Mouse (Mus musculus): ENCODE data around the gene Gm5141. TPM values are rescaled to one million over a fixed set of nuclear protein-coding genes. Genes with fewer than 3 reads are reported as not detected.
"Not testable (repeated sequence)": the region's sequence is repeated elsewhere in the genome, so short reads cannot be mapped to it uniquely, and the experiment has no call there.

The Gm5141 gene
- total RNA-seq (2014; fragmentation: Nextera tagmentation) (2.2 and 3.2 TPM in 2 replicates), total RNA-seq (2017) (0.75 and 2.4 TPM in 2 replicates)

- peak; percentile 100 for ATAC-seq (replicated peaks; ENCODE audit: low FRiP score, low TSS enrichment, poor library complexity, severe bottlenecking)
Observed at GRCm38 (mm10) chr13:62785199-62786134, at the start of gene Gm5141. Gene Gm5141, minus strand, starts transcription at chr13:62785808.

GRCm38 (mm10) chr13:62833341-62833740 is 47.7 kb upstream of the Gm5141 start:
- no peak for ATAC-seq (replicated peaks; ENCODE audit: low FRiP score, low TSS enrichment, poor library complexity, severe bottlenecking)

- no peak for ATAC-seq (replicated peaks; ENCODE audit: low FRiP score, low TSS enrichment, poor library complexity, severe bottlenecking)
Observed at GRCm38 (mm10) chr13:62832239-62832638, 46.6 kb upstream of the Gm5141 start.

GRCm38 (mm10) chr13:62815705-62816104 is 30.1 kb upstream of the Gm5141 start:
- ATAC-seq (replicated peaks; ENCODE audit: low FRiP score, low TSS enrichment, poor library complexity, severe bottlenecking), result not testable (repeated sequence)

GRCm38 (mm10) chr13:62812713-62813112 is 27.1 kb upstream of the Gm5141 start:
- ATAC-seq (replicated peaks; ENCODE audit: low FRiP score, low TSS enrichment, poor library complexity, severe bottlenecking), result no peak

GRCm38 (mm10) chr13:62807981-62808380 is 22.4 kb upstream of the Gm5141 start:
- not testable (repeated sequence) for ATAC-seq (replicated peaks; ENCODE audit: low FRiP score, low TSS enrichment, poor library complexity, severe bottlenecking)

GRCm38 (mm10) chr13:62786135-62786493 is 506 bp upstream of the Gm5141 start:
- not testable (repeated sequence) for ATAC-seq (replicated peaks; ENCODE audit: low FRiP score, low TSS enrichment, poor library complexity, severe bottlenecking)

GRCm38 (mm10) chr13:62763806-62764205 is 21.8 kb downstream of the Gm5141 start:
- 0 out of 2 replicates have a peak, but pooled peaks have one; percentile 63 for ATAC-seq (replicated peaks; ENCODE audit: low FRiP score, low TSS enrichment, poor library complexity, severe bottlenecking)

GRCm38 (mm10) chr13:62760432-62761415 is 24.9 kb downstream of the Gm5141 start, which contains the start of gene Platr25:
Gene Platr25, minus strand, starts transcription at chr13:62760709.
- peak; percentile 97 for ATAC-seq (replicated peaks; ENCODE audit: low FRiP score, low TSS enrichment, poor library complexity, severe bottlenecking)

- no peak for ATAC-seq (replicated peaks; ENCODE audit: low FRiP score, low TSS enrichment, poor library complexity, severe bottlenecking)
Observed at GRCm38 (mm10) chr13:62733322-62733721, 52.3 kb downstream of the Gm5141 start.

Other genes with a start within 250 kb of the Gm5141 start
- not detected in 2 replicates for gene Zfp935, start 227.3 kb downstream of the Gm5141 start, total RNA-seq (2014; fragmentation: Nextera tagmentation)
- not detected in 2 replicates for gene Zfp935, start 227.3 kb downstream of the Gm5141 start, total RNA-seq (2017)
- gene Zfp934, start 214.6 kb downstream of the Gm5141 start, total RNA-seq (2014; fragmentation: Nextera tagmentation), result 22.9 and 40.8 TPM in 2 replicates
- gene Zfp934, start 214.6 kb downstream of the Gm5141 start, total RNA-seq (2017), result 7.0 and 7.9 TPM in 2 replicates
- gene 6720489N17Rik, start 161.6 kb downstream of the Gm5141 start, total RNA-seq (2014; fragmentation: Nextera tagmentation), result 8.8 and 10.7 TPM in 2 replicates
- gene 6720489N17Rik, start 161.6 kb downstream of the Gm5141 start, total RNA-seq (2017), result 4.0 and 10.6 TPM in 2 replicates
- gene Platr25, start 25.1 kb downstream of the Gm5141 start, total RNA-seq (2014; fragmentation: Nextera tagmentation), result 8.7 and 11.7 TPM in 2 replicates
- gene Platr25, start 25.1 kb downstream of the Gm5141 start, total RNA-seq (2017), result 19.7 and 19.8 TPM in 2 replicates
- gene Fbp2, start 72.6 kb upstream of the Gm5141 start, total RNA-seq (2014; fragmentation: Nextera tagmentation), result not detected in 2 replicates
- not detected in 2 replicates for gene Fbp2, start 72.6 kb upstream of the Gm5141 start, total RNA-seq (2017)
- gene Fbp1, start 102.5 kb upstream of the Gm5141 start, total RNA-seq (2014; fragmentation: Nextera tagmentation), result not detected in 2 replicates
- 0.70 TPM in 1 of 2 replicates, not detected in the other for gene Fbp1, start 102.5 kb upstream of the Gm5141 start, total RNA-seq (2017)
- gene 2010111I01Rik, start 179.1 kb upstream of the Gm5141 start, total RNA-seq (2014; fragmentation: Nextera tagmentation), result 50.7 and 58.4 TPM in 2 replicates
- 32.7 and 49.9 TPM in 2 replicates for gene 2010111I01Rik, start 179.1 kb upstream of the Gm5141 start, total RNA-seq (2017)

Data from megakaryocyte-erythroid progenitor cell, adult 5-6 weeks (primary cell).